Mouse (Mus musculus): ENCODE results near the gene Abat. TPM values are rescaled to one million over a fixed set of nuclear protein-coding genes. Genes with fewer than 3 reads are reported as not detected.
"Not testable (repeated sequence)": the region's sequence is repeated elsewhere in the genome, so short reads cannot be mapped to it uniquely, and the experiment has no call there.

Gene Abat
- polyA plus RNA-seq, 1 experiment from 2014 or later = 25.6 TPM

DNA sequence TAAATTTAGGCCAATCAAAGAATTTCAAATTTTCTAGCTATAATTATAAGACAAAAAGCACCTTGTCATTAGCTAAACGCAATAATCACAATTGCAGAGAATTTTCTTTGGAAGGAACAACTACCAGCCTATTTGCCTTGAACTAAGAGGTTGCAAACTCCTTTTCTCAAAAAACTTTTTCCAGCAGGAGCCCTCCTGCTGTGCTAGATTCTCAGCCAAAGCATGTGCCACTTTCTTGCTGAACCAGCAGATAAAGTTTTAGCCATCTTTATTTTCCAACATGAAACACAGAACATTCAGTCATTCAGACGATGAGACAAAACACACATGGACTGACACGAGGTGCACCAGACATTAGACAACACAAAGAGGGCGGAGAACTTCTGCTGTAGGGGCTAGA is 48.6 kb downstream of the Abat start:
- H3K9ac ChIP-seq (ENCODE audit: low read depth, low read length); H3K4me3 ChIP-seq (ENCODE audit: low read depth, low read length); H3K4me2 ChIP-seq; H3K36me3 ChIP-seq (ENCODE audit: control insufficient read depth, insufficient read depth, low read length); H3K9me3 ChIP-seq (ENCODE audit: control insufficient read depth, low read length); H3K27me3 ChIP-seq (replicated peaks; ENCODE audit: control insufficient read depth, insufficient read depth, low read length); H3K4me1 ChIP-seq (replicated peaks; ENCODE audit: control insufficient read depth, insufficient read depth, low read length); DNase-seq (ENCODE audit: low spot score); H3K27ac ChIP-seq (ENCODE audit: low read depth, low read length); ATAC-seq (replicated peaks; ENCODE audit: low FRiP score): not testable (repeated sequence)
- WGBS = 37% methylated on average over 4 of the region's 4 CpGs

DNA sequence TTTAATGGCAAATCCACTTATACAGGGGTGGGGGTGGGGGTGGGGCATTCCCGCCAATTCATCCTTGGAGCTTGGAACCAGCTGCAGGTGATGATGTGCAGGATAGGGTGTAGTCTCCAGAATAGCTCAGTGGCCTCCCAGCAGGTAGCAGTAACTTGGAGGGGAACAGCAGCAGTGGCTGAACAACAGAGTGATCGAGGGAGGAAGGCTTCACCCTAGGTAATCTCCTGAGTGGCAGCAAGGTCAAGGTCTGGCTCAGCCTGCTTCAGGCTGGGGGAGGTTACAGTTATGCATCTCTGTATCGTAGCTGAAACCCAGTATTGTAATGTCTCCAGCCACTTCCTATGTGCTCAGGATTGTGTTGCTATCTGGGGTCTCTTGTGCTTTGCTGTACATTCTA is 49.6 kb downstream of the Abat start:
- not testable (repeated sequence) for ATAC-seq (replicated peaks; ENCODE audit: low FRiP score); DNase-seq (ENCODE audit: low spot score)

DNA sequence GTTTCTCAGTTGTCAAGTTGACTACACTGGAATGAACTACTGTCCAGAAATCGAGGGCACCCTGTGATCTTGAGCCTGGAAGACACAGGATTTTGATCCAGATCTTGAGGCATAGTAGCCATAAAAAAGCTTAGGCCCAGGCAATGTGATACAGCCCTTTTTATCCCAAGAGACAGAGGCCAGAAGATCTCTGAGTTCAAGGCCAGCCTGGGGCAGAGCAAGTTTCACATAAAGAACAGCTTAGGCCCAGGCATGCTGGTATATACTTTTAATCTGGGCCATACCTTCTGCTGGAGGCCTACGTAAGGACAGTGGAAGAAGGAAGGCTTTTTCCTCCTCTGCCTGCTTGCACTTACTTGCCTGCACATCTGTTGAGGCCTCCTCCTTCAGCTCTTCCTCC is 51.6 kb downstream of the Abat start:
- H3K27me3 ChIP-seq (replicated peaks; ENCODE audit: control insufficient read depth, insufficient read depth, low read length) = no peaks in the 10 kb centered on the region
- no peak overlapping the region for H3K4me2 ChIP-seq
- 63% methylated on average over 2 of the region's 2 CpGs for WGBS
- no peak for DNase-seq (ENCODE audit: low spot score)
- H3K4me3 ChIP-seq (ENCODE audit: low read depth, low read length) = no peak overlapping the region
- no peak overlapping the region for H3K9ac ChIP-seq (ENCODE audit: low read depth, low read length)
- no peak for ATAC-seq (replicated peaks; ENCODE audit: low FRiP score)
- peaks cover 4% of the 10 kb centered on the region; the same call in 1 of the 2 replicates for H3K9me3 ChIP-seq (ENCODE audit: control insufficient read depth, low read length)
- H3K4me1 ChIP-seq (replicated peaks; ENCODE audit: control insufficient read depth, insufficient read depth, low read length) = peaks cover 8% of the 10 kb centered on the region
- no peak overlapping the region for H3K27ac ChIP-seq (ENCODE audit: low read depth, low read length)
- peaks cover 2% of the 10 kb centered on the region; the same call in 1 of the 2 replicates for H3K36me3 ChIP-seq (ENCODE audit: control insufficient read depth, insufficient read depth, low read length)

More for the DNA sequence above, 49.6 kb downstream of the Abat start:
- H3K27ac ChIP-seq (ENCODE audit: low read depth, low read length); H3K9me3 ChIP-seq (ENCODE audit: control insufficient read depth, low read length); H3K4me2 ChIP-seq; H3K27me3 ChIP-seq (replicated peaks; ENCODE audit: control insufficient read depth, insufficient read depth, low read length); H3K4me1 ChIP-seq (replicated peaks; ENCODE audit: control insufficient read depth, insufficient read depth, low read length); H3K9ac ChIP-seq (ENCODE audit: low read depth, low read length); H3K36me3 ChIP-seq (ENCODE audit: control insufficient read depth, insufficient read depth, low read length); H3K4me3 ChIP-seq (ENCODE audit: low read depth, low read length): not testable (repeated sequence)
- 64% methylated on average over 3 of the region's 3 CpGs for WGBS

DNA sequence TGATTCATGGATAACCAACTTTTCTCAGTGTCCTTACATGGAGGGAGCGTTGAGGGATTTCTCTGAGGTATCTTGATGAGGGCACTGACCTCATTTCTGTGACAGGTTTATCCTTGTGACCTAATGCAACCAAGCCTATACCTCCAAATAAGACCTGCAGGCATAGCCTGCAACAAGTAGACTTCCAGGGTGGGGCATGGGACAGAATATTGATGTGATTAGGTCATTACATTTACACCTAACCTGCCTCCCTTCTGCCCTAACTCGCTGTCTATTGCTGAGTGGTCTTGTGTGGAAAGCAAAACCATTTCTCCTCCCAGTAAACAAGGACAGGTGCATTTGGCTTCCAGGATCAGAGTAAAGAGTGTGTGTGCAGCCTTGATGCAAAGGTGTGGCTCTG is 52.3 kb downstream of the Abat start:
- no peak for ATAC-seq (replicated peaks; ENCODE audit: low FRiP score)
- WGBS = 66% methylated on average over 2 of the region's 2 CpGs
- Histone ChIP-seq H3K27ac (ENCODE audit: low read depth, low read length) (no peak overlapping the region; the same call in 1 of the 2 replicates), H3K27me3 (replicated peaks; ENCODE audit: control insufficient read depth, insufficient read depth, low read length) (no peaks in the 10 kb centered on the region), H3K9me3 (ENCODE audit: control insufficient read depth, low read length) (no peaks in the 10 kb centered on the region), H3K4me2 (no peak overlapping the region), H3K4me1 (replicated peaks; ENCODE audit: control insufficient read depth, insufficient read depth, low read length) (peaks cover 8% of the 10 kb centered on the region), H3K4me3 (ENCODE audit: low read depth, low read length) (no peak overlapping the region), H3K9ac (ENCODE audit: low read depth, low read length) (no peak overlapping the region), H3K36me3 (ENCODE audit: control insufficient read depth, insufficient read depth, low read length) (no peaks in the 10 kb centered on the region)
- DNase-seq (ENCODE audit: low spot score) = no peak

DNA sequence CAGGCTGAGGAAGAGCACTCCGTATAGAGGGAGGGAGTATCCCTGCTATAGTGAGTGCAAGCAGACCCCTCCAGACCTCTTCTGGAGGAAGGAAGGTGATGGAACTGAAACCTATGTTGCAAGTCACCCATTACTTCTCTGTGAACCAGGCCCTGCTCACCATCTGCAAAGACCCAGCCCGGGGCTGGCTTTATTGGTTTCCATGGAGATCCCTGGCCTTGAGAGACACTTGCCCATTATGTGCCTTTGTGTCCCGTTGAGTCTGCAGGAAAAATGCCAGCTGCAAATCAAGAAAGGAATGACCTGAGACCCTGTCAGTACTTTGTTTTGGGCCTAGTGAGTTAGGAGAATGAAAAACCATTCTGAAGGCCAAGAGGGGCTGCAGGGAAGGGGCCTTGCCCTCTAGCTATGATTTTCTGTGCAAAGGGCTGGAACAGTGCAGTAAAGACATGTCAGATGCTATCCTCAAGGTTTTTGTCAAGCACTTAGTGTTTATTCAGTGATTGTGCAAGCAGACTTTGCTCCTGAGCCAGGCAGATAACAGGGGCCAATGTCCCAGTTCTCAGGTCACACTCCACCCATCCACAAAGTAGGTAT is 53.0 kb downstream of the Abat start:
- Histone ChIP-seq H3K4me2 (no peak overlapping the region), H3K4me1 (replicated peaks; ENCODE audit: control insufficient read depth, insufficient read depth, low read length) (peaks cover 8% of the 10 kb centered on the region), H3K36me3 (ENCODE audit: control insufficient read depth, insufficient read depth, low read length) (no peaks in the 10 kb centered on the region), H3K27ac (ENCODE audit: low read depth, low read length) (no peak overlapping the region; the same call in 1 of the 2 replicates), H3K9ac (ENCODE audit: low read depth, low read length) (no peak overlapping the region), H3K4me3 (ENCODE audit: low read depth, low read length) (no peak overlapping the region), H3K27me3 (replicated peaks; ENCODE audit: control insufficient read depth, insufficient read depth, low read length) (no peaks in the 10 kb centered on the region), H3K9me3 (ENCODE audit: control insufficient read depth, low read length) (no peaks in the 10 kb centered on the region)
- DNase-seq (ENCODE audit: low spot score) (no peak), ATAC-seq (replicated peaks; ENCODE audit: low FRiP score) (no peak; the same call in 1 of the 2 replicates)
- 48% methylated on average over 3 of the region's 3 CpGs for WGBS

DNA sequence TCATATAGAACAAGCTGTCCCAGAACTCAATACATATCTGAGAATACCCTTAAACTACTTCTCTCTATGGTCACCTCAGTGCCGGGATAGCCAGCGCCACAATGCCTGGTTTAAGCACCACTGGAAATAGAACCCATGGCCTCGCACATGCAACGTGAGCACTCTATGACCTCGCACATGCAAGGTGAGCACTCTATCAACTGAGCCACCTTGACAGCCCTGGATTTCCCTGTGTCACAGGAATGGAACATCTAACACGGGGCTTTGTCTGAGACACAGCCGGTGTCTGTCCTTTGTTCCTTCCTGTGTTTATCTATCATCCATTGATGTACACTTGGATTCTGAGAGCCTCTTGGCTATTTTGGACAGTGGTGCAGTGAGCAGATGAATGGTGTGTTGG is 55.7 kb downstream of the Abat start:
- H3K4me3 ChIP-seq (ENCODE audit: low read depth, low read length) = no peak overlapping the region
- H3K4me2 ChIP-seq = no peak overlapping the region
- H3K4me1 ChIP-seq (replicated peaks; ENCODE audit: control insufficient read depth, insufficient read depth, low read length) = peaks cover 8% of the 10 kb centered on the region
- no peak overlapping the region for H3K27ac ChIP-seq (ENCODE audit: low read depth, low read length)
- ATAC-seq (replicated peaks; ENCODE audit: low FRiP score) (no peak), DNase-seq (ENCODE audit: low spot score) (no peak)
- H3K9me3 ChIP-seq (ENCODE audit: control insufficient read depth, low read length) = no peaks in the 10 kb centered on the region
- 79% methylated on average over 7 of the region's 7 CpGs for WGBS
- H3K9ac ChIP-seq (ENCODE audit: low read depth, low read length) = no peak overlapping the region
- no peaks in the 10 kb centered on the region for H3K27me3 ChIP-seq (replicated peaks; ENCODE audit: control insufficient read depth, insufficient read depth, low read length)
- H3K36me3 ChIP-seq (ENCODE audit: control insufficient read depth, insufficient read depth, low read length) = no peaks in the 10 kb centered on the region

DNA sequence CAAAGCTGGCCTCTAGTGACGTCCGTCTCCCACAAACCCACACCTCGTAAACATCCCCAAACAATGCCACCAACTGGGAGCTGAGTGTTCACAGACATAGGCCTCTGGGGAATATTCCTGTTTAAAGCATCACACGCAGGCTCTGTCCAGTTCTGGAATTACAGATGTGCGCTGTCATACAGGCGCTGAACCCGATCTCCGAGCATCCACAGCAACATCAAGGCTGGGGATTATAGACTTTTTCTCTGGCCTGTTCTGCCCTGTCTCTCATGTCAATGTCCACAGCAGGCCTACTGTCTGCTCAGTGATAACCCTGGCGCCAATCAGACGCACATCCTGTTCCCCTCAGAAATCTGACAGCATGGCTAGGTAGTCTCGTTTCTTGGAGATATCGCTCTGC is 57.1 kb downstream of the Abat start:
- no peak overlapping the region for H3K27ac ChIP-seq (ENCODE audit: low read depth, low read length)
- H3K4me2 ChIP-seq = no peak overlapping the region
- H3K4me3 ChIP-seq (ENCODE audit: low read depth, low read length) = no peak overlapping the region
- no peaks in the 10 kb centered on the region for H3K36me3 ChIP-seq (ENCODE audit: control insufficient read depth, insufficient read depth, low read length)
- WGBS = 72% methylated on average over 12 of the region's 12 CpGs
- DNase-seq (ENCODE audit: low spot score) (no peak), ATAC-seq (replicated peaks; ENCODE audit: low FRiP score) (no peak)
- H3K4me1 ChIP-seq (replicated peaks; ENCODE audit: control insufficient read depth, insufficient read depth, low read length) = peaks cover 8% of the 10 kb centered on the region
- no peaks in the 10 kb centered on the region for H3K27me3 ChIP-seq (replicated peaks; ENCODE audit: control insufficient read depth, insufficient read depth, low read length)
- no peak overlapping the region for H3K9ac ChIP-seq (ENCODE audit: low read depth, low read length)
- H3K9me3 ChIP-seq (ENCODE audit: control insufficient read depth, low read length) = no peaks in the 10 kb centered on the region

DNA sequence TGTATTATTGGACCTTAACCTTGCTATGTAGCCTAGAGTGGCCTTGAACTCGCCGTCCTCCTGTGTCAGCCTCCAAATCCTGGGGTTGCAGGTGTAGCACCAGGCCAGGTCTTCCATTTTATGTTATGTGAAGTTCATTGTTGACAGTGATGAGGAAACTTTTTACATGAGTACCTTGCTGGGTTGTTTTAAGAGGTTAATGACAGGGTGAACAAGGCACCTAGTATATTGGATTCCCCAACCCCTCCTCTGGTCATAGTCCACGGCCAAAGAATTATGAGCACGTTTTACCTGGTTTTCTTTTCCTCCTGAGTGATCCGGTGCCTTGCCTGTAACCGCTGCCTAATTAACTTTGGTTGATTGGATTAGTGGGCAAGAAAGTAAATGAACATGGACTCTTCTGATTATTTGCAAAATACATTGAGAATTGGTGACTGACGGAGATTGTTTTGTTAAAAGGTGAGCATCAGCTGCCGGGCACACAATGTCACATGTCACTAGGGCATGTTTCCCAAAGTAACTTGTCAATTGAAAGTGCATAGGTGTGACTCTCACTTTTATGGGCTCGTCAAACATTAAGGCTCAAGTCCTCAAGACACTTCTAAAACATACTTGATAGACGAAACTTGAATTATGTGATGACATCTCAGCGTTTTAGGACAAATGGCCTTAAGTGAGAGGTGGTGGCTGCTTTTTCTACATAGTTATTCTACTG is 57.8 kb downstream of the Abat start:
- Histone ChIP-seq H3K4me3 (ENCODE audit: low read depth, low read length) (no peak overlapping the region), H3K4me2 (no peak overlapping the region), H3K9ac (ENCODE audit: low read depth, low read length) (no peak overlapping the region), H3K27ac (ENCODE audit: low read depth, low read length) (no peak overlapping the region), H3K9me3 (ENCODE audit: control insufficient read depth, low read length) (no peaks in the 10 kb centered on the region), H3K27me3 (replicated peaks; ENCODE audit: control insufficient read depth, insufficient read depth, low read length) (no peaks in the 10 kb centered on the region), H3K4me1 (replicated peaks; ENCODE audit: control insufficient read depth, insufficient read depth, low read length) (peaks cover 5% of the 10 kb centered on the region), H3K36me3 (ENCODE audit: control insufficient read depth, insufficient read depth, low read length) (no peaks in the 10 kb centered on the region)
- ATAC-seq (replicated peaks; ENCODE audit: low FRiP score) (no peak), DNase-seq (ENCODE audit: low spot score) (no peak)
- 79% methylated on average over 11 of the region's 11 CpGs for WGBS

DNA sequence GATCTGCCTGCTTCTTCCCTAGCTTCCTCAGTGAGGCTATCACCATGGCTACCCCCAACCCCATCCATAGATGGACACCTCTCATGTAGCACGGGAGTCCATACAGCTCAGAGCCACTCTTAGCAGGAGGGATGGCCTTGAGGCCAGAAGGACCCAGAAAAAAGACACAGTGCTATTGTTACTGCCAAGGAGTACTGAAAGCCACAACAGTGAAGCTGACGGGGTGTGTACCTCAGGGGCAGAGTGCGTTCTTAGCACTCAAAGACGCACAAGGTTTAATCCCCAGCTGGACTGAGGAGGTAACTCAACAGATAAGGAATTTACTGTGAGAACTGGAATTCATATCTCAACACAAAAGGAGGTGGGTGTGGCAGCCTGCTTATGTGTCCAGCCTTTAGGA is 59.8 kb downstream of the Abat start:
- H3K27me3 ChIP-seq (replicated peaks; ENCODE audit: control insufficient read depth, insufficient read depth, low read length) = no peaks in the 10 kb centered on the region
- H3K4me2 ChIP-seq = no peak overlapping the region
- ATAC-seq (replicated peaks; ENCODE audit: low FRiP score) (no peak; the same call in 1 of the 2 replicates), DNase-seq (ENCODE audit: low spot score) (no peak)
- H3K9ac ChIP-seq (ENCODE audit: low read depth, low read length) = no peak overlapping the region
- 61% methylated on average over 4 of the region's 4 CpGs for WGBS
- no peaks in the 10 kb centered on the region for H3K4me1 ChIP-seq (replicated peaks; ENCODE audit: control insufficient read depth, insufficient read depth, low read length)
- H3K9me3 ChIP-seq (ENCODE audit: control insufficient read depth, low read length) = no peaks in the 10 kb centered on the region
- no peaks in the 10 kb centered on the region for H3K36me3 ChIP-seq (ENCODE audit: control insufficient read depth, insufficient read depth, low read length)
- no peak overlapping the region for H3K4me3 ChIP-seq (ENCODE audit: low read depth, low read length)
- no peak overlapping the region for H3K27ac ChIP-seq (ENCODE audit: low read depth, low read length)

Measured in liver, embryonic 11.5 days (tissue).